In the genomic region with DNA sequence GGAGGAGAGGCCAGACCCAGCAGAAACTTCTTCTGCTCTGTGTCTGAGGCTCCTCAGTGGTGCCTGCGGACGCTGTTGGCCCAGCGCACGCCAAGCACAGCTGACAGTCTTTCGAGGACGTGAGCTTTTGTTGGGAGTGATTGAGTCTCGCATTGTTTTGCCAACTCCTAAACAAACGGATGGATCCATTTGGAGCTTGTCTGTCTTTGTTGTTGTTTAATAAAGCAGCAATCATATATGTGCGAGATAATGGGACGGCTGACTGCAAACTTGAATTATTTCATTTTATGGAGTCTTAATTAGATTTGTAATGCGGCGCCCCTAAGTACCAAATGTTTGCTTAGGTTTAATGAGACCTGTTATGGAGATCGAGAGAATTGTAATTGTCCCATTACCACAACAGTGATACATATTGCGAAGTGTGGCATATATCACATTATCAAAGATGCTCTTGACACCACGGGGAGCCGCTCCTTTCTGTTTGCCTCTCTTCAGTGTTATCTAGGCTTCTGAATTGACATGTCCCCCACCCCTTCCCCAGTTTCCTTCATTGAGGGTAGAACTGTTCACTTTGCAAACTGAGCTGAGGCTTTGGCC, we compare ENCODE assay signal across 18 mouse cellular contexts.
"Had no signal": no experiment of that assay in that cellular context is flagged by ENCODE, and none has a peak within 500 bp of the region (broad histone marks: within the 10 kb centered on the region; RNA-seq: fewer than 3 reads in every experiment).

No protein-coding gene starts in this region.

- H3K27me3 ChIP-seq: neural tube, embryonic 12.5 days had no signal

- ATAC-seq: midbrain, embryonic 16.5 days had no signal

- DNase-seq: lung, adult 18-20 months; lung, embryonic 14.5 days; lung, postnatal 10 days; lung, postnatal 4 days; midbrain, embryonic 14.5 days; right cerebral cortex, adult 18-20 months; right cerebral cortex, postnatal 25 days; right cerebral cortex, postnatal 4 days; spleen, adult 18-20 months; thymus, adult 18-20 months; thymus, postnatal 14 days; thymus, postnatal 36 days had no signal

- H3K36me3 ChIP-seq: midbrain, embryonic 10.5 days; midbrain, embryonic 12.5 days; neural tube, embryonic 12.5 days had no signal

- H3K9me3 ChIP-seq: midbrain, embryonic 10.5 days; midbrain, embryonic 12.5 days had no signal

- H3K9ac ChIP-seq: liver, embryonic 14.5 days; lung, embryonic 14.5 days; midbrain, embryonic 12.5 days; neural tube, embryonic 12.5 days had no signal

- H3K27ac ChIP-seq: liver, embryonic 14.5 days; midbrain, embryonic 10.5 days; midbrain, embryonic 12.5 days; neural tube, embryonic 12.5 days had no signal

- H3K4me2 ChIP-seq: lung, embryonic 14.5 days; midbrain, embryonic 12.5 days; neural tube, embryonic 12.5 days had no signal

- H3K4me3 ChIP-seq: midbrain, embryonic 10.5 days; midbrain, embryonic 12.5 days; myocyte; neural tube, embryonic 12.5 days had no signal
